Mouse (Mus musculus): ENCODE data around the gene Trcg1. TPM values are rescaled to one million over a fixed set of nuclear protein-coding genes. Genes with fewer than 3 reads are reported as not detected.
A peak's percentile ranks its signal among the peaks of the same experiment; 100 is the strongest.

Trcg1 gene
- total RNA-seq, 4 experiments from 2014 or later = not detected

- DNase-seq (ENCODE audit: low spot score) = no peak
Observed at GRCm38 (mm10) chr9:57232341-57232940, 3.9 kb upstream of the Trcg1 start.

GRCm38 (mm10) chr9:57233142-57233541, 3.2 kb upstream of the Trcg1 start:
- no peak for DNase-seq (ENCODE audit: low spot score)

- peak; percentile 30 for DNase-seq (ENCODE audit: low spot score)
Observed at GRCm38 (mm10) chr9:57233767-57234166, 2.6 kb upstream of the Trcg1 start.

GRCm38 (mm10) chr9:57237705-57238104, 1.3 kb downstream of the Trcg1 start:
- no peak for DNase-seq (ENCODE audit: low spot score)

GRCm38 (mm10) chr9:57238220-57238619, 1.9 kb downstream of the Trcg1 start:
- DNase-seq (ENCODE audit: low spot score) = no peak

- DNase-seq (ENCODE audit: low spot score) = no peak
Observed at GRCm38 (mm10) chr9:57241111-57241510, 4.8 kb downstream of the Trcg1 start.

- DNase-seq (ENCODE audit: low spot score) = no peak
Observed at GRCm38 (mm10) chr9:57242916-57243315, 6.6 kb downstream of the Trcg1 start.

GRCm38 (mm10) chr9:57244106-57244685, 7.8 kb downstream of the Trcg1 start:
- peak; percentile 39 for DNase-seq (ENCODE audit: low spot score)

GRCm38 (mm10) chr9:57246482-57246881, 10.1 kb downstream of the Trcg1 start:
- no peak for DNase-seq (ENCODE audit: low spot score)

- DNase-seq (ENCODE audit: low spot score) = no peak
Observed at GRCm38 (mm10) chr9:57247201-57247671, 10.9 kb downstream of the Trcg1 start.

- DNase-seq (ENCODE audit: low spot score) = no peak
Observed at GRCm38 (mm10) chr9:57248030-57248942, 11.9 kb downstream of the Trcg1 start.

GRCm38 (mm10) chr9:57250026-57250425, 13.7 kb downstream of the Trcg1 start:
- DNase-seq (ENCODE audit: low spot score) = no peak

GRCm38 (mm10) chr9:57251139-57251538, 14.8 kb downstream of the Trcg1 start:
- DNase-seq (ENCODE audit: low spot score) = no peak

GRCm38 (mm10) chr9:57254061-57254460, 17.7 kb downstream of the Trcg1 start:
- no peak for DNase-seq (ENCODE audit: low spot score)

- DNase-seq (ENCODE audit: low spot score) = no peak
Observed at GRCm38 (mm10) chr9:57254823-57255495, 18.6 kb downstream of the Trcg1 start.

GRCm38 (mm10) chr9:57256309-57256708, 20.0 kb downstream of the Trcg1 start:
- DNase-seq (ENCODE audit: low spot score) = no peak

- DNase-seq (ENCODE audit: low spot score) = no peak
Observed at GRCm38 (mm10) chr9:57256861-57257260, 20.5 kb downstream of the Trcg1 start.

- no peak for DNase-seq (ENCODE audit: low spot score)
Observed at GRCm38 (mm10) chr9:57257627-57258026, 21.3 kb downstream of the Trcg1 start.

- DNase-seq (ENCODE audit: low spot score) = peak; percentile 92
Observed at GRCm38 (mm10) chr9:57259736-57260135, 23.4 kb downstream of the Trcg1 start.

- DNase-seq (ENCODE audit: low spot score) = no peak
Observed at GRCm38 (mm10) chr9:57260940-57261339, 24.6 kb downstream of the Trcg1 start.

GRCm38 (mm10) chr9:57261516-57261912, 25.2 kb downstream of the Trcg1 start:
- peak; percentile 66 for DNase-seq (ENCODE audit: low spot score)

All from heart, adult 8-10 months (tissue).